Mouse (Mus musculus) midbrain, postnatal 0 days (tissue): Measurements from ENCODE around the gene Dhx32. TPM values are rescaled to one million over a fixed set of nuclear protein-coding genes. Genes with fewer than 3 reads are reported as not detected.

ENCODE experiments used
- ATAC-seq: fragments of 200-750 bp; cut with Nextera tagmentation; 2 replicates; pipeline ENCODE4 v1.8.0; 2017; ENCODE audit warnings: moderate number of reproducible peaks, mild to moderate bottlenecking, moderate TSS enrichment, moderate library complexity; ENCODE audit not compliant: low FRiP score
- DNase-seq: peaks from one replicate; pipeline ENCODE4 v3.0.0-alpha.2; 2015; ENCODE audit warnings: low spot score
- H3K27ac ChIP-seq: fragments of 300-500 bp; sonication (generic); 2 replicates; pipeline ENCODE4 v1.5.1; 2014; ENCODE audit warnings: low read depth, mild to moderate bottlenecking, low read length, mixed read lengths
- H3K27me3 ChIP-seq: fragments of 300-500 bp; sonication (generic); 2 replicates; pipeline ENCODE4 v1.6.1; 2014; ENCODE audit warnings: low read length, control low read depth, mixed read lengths; ENCODE audit not compliant: insufficient read depth
- H3K36me3 ChIP-seq: fragments of 300-500 bp; sonication (generic); 2 replicates; pipeline ENCODE4 v1.6.1; 2014; ENCODE audit warnings: low read length, control low read depth, mixed read lengths; ENCODE audit not compliant: insufficient read depth
- H3K4me1 ChIP-seq: fragments of 300-500 bp; sonication (generic); 2 replicates; pipeline ENCODE4 v1.6.1; 2014; ENCODE audit warnings: mild to moderate bottlenecking, control low read depth, antibody characterized with exemption, low read length, mixed read lengths; ENCODE audit not compliant: insufficient read depth
- H3K4me2 ChIP-seq: fragments of 300-500 bp; sonication (generic); 2 replicates; pipeline ENCODE4 v1.6.1; 2014; ENCODE audit warnings: low read depth, mild to moderate bottlenecking, low read length, mixed read lengths; ENCODE audit not compliant: poor library complexity, severe bottlenecking
- H3K4me3 ChIP-seq: fragments of 300-500 bp; sonication (generic); 2 replicates; pipeline ENCODE4 v1.5.1; 2014; ENCODE audit warnings: low read depth, mild to moderate bottlenecking, low read length, moderate library complexity
- H3K9ac ChIP-seq: fragments of 300-500 bp; sonication (generic); replicated peaks from 2 replicates; pipeline ENCODE4 v1.6.1; 2014; ENCODE audit warnings: mild to moderate bottlenecking, low read length, moderate library complexity, mixed read lengths; ENCODE audit not compliant: poor library complexity, severe bottlenecking
- H3K9me3 ChIP-seq: fragments of 300-500 bp; sonication (generic); 2 replicates; pipeline ENCODE4 v1.6.1; 2016; ENCODE audit warnings: low read length, control low read depth
- CTCF ChIP-seq: IDR thresholded peaks from 2 replicates; pipeline ENCODE4 v1.5.1; 2016; ENCODE audit warnings: antibody characterized with exemption, mild to moderate bottlenecking
- WGBS: fragments of 180-500 bp; shearing (Covaris S2); extraction: QIAGEN DNeasy Blood & Tissue Kit; methylation state at CpG from one replicate; pipeline ENCODE4 v1.1.7; 2014; 5-methylcytosine and 5-hydroxymethylcytosine counted together
- polyA plus RNA-seq: library from polyadenylated mRNA; unstranded; fragments of >200 nt; fragmentation: Nextera tagmentation; extraction: Ambion mirVana; gene quantifications from 2 replicates; pipeline ENCODE4 v1.2.1, GENCODE M21; 2015
- total RNA-seq: library from RNA; depleted of rRNA; stranded (reverse); fragments of >200 nt; gene quantifications from 2 replicates; pipeline ENCODE4 v1.2.3, GENCODE M21; 2014

The Dhx32 gene
- total and polyA plus RNA-seq, 2 experiments from 2014 or later = 35.5 to 48.0 TPM

DNA sequence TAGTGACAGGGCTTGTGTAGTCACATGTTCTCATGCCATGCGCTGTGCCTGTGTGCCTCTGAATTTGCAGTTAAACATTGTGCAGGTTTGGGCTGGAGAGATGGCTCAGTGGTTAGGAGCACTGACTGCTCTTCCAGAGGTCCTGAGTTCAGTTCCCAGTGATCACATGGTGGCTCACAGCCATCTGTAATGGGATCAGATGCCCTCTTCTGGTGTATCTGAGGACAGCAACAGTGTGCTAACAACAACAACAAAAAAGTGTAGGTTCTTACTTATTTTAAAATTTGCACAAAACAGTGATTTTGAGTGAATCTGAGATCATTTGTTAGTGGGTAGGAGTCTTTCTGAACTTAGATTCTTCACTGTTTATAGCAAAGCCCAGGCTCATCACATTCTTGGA, 63.9 kb downstream of the Dhx32 start:
- no peak overlapping the region for H3K27ac ChIP-seq
- H3K4me2 ChIP-seq = no peak overlapping the region
- peaks cover 88% of the 10 kb centered on the region for H3K36me3 ChIP-seq
- H3K4me3 ChIP-seq = no peak overlapping the region
- H3K27me3 ChIP-seq = no peaks in the 10 kb centered on the region
- TF ChIP-seq CTCF = peak; percentile 39
- H3K4me1 ChIP-seq = no peaks in the 10 kb centered on the region
- no peaks in the 10 kb centered on the region for H3K9me3 ChIP-seq
- no peak overlapping the region for H3K9ac ChIP-seq
- 97% methylated on average over 1 of the region's 1 CpGs for WGBS
- DNase-seq (no peak), ATAC-seq (no peak)

DNA sequence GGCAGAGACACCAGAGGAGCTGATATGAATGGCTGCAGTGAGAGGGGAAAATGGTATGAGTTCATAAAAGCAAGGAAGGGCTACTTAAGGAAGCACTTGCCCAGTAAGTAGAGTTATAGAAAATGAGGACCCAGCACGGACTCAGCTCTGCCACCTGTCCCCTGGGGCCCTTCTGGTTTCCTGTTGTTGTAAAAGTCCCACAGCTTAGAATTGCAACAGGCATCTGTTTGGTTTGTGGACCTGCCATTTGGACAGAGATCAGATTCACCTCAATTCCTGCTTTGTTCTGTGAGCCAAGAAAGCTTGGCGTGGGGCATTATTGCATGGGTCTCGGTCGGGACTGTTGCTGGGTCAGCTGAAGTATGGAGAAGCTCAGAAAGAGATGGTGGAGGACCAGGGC, 67.1 kb downstream of the Dhx32 start:
- DNase-seq = no peak

DNA sequence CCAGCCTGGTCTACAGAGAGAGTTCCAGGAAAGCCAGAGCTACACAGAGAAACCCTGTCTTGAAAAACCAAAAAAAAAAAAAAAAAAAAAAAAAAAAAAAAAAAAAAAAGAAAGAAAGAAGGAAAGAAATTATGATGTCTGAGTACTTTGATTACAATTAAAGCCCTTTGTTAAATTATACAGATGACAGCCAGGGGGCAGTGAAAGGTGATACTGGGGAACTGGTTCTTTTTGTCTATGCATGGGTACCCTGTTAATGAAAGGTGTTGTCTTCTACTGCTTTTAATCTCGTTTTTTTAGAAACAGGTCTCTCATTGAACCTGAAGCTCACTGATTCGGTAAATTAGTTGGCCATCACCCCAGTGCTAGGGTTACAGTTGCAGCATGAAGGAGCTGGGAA, 75.2 kb downstream of the Dhx32 start:
- ATAC-seq (no peak), DNase-seq (no peak)
- no peaks in the 10 kb centered on the region for H3K9me3 ChIP-seq
- H3K9ac ChIP-seq = no peak overlapping the region
- no peak overlapping the region for H3K4me3 ChIP-seq
- H3K36me3 ChIP-seq = peaks cover 3% of the 10 kb centered on the region; the same call in 1 of the 2 replicates
- no peaks in the 10 kb centered on the region for H3K27me3 ChIP-seq
- no peak overlapping the region for H3K27ac ChIP-seq
- no peak overlapping the region for H3K4me2 ChIP-seq
- peak; percentile 34 for TF ChIP-seq CTCF
- 92% methylated on average over 2 of the region's 2 CpGs for WGBS
- no peaks in the 10 kb centered on the region for H3K4me1 ChIP-seq

More for the DNA sequence above, 67.1 kb downstream of the Dhx32 start:
- H3K27ac ChIP-seq = no peak overlapping the region
- H3K4me2 ChIP-seq = no peak overlapping the region
- no peaks in the 10 kb centered on the region for H3K9me3 ChIP-seq
- no peak overlapping the region for H3K9ac ChIP-seq
- H3K27me3 ChIP-seq = no peaks in the 10 kb centered on the region
- no peaks in the 10 kb centered on the region for H3K4me1 ChIP-seq
- H3K36me3 ChIP-seq = peaks cover 66% of the 10 kb centered on the region
- no peak overlapping the region for H3K4me3 ChIP-seq
- 86% methylated on average over 4 of the region's 4 CpGs for WGBS
- no peak for ATAC-seq
- TF ChIP-seq CTCF = no peak

DNA sequence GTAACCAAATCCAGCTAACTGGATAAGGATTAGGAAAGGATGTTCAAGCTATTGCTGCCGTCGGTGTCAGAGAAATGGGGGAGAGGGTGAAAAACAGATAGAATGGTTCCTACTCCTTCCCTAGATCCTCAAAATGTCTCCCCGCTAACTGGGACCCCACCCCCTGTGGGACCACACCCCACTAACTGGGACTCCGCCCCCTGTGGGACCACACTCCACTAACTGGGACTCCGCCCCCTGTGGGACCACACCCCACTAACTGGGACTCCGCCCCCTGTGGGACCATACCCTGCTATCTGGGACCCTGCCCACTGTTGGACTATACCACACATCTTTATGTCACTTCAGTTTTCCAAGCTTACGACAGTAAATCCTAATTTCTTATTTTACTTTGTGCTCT, 78.6 kb downstream of the Dhx32 start:
- Histone ChIP-seq H3K9ac (no peak overlapping the region), H3K9me3 (no peaks in the 10 kb centered on the region), H3K4me1 (no peaks in the 10 kb centered on the region), H3K4me3 (no peak overlapping the region), H3K4me2 (no peak overlapping the region), H3K36me3 (peaks cover 8% of the 10 kb centered on the region; the same call in 1 of the 2 replicates), H3K27ac (no peak overlapping the region), H3K27me3 (no peaks in the 10 kb centered on the region)
- no peak for ATAC-seq
- DNase-seq = no peak
- TF ChIP-seq CTCF = no peak
- WGBS = 96% methylated on average over 7 of the region's 7 CpGs

DNA sequence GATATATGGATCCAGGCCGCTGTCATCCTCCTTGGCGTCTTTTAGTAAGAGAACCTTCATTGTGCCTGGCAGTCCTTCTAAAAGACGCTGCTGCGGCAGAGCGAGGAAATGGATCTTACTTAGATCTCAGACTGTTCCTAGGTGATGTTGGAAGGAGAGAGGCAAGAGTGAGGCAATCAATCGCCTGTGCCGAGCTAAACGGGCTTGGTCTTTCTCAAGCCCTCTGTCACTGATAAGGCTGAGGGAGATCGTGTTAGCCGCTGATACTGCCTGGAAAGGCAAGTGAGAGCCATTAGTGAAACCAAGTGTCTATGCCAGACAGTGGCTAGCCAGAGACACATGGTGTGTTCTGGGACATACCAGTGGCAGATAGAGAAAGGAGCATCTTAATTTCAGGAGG, 80.2 kb downstream of the Dhx32 start:
- H3K9me3 ChIP-seq = no peaks in the 10 kb centered on the region
- ATAC-seq (no peak), DNase-seq (no peak)
- H3K9ac ChIP-seq = no peak overlapping the region
- H3K4me3 ChIP-seq = no peak overlapping the region
- no peaks in the 10 kb centered on the region for H3K4me1 ChIP-seq
- 96% methylated on average over 10 of the region's 10 CpGs for WGBS
- TF ChIP-seq CTCF = no peak
- H3K4me2 ChIP-seq = no peak overlapping the region
- peaks cover 12% of the 10 kb centered on the region for H3K36me3 ChIP-seq
- no peaks in the 10 kb centered on the region for H3K27me3 ChIP-seq
- H3K27ac ChIP-seq = no peak overlapping the region

DNA sequence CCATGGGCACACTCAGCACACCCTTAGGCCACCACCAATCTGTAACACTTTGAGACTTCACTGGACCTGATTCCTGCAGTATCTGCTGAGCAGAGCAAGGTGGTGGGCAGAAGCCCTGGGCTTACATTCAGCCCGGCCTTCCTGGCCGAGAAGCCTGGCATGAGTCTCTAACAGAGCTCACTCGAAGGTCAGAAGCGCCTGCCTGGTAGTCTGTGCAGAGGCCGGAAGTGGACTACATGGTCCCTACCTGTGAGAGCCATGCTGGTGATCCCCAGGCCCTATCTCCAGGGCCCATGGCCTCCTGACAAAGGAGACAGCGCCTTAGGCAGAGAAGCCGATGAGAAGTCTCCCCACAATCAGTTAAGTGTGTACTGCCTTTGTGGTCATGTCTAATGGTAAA, 81.2 kb downstream of the Dhx32 start:
- H3K27me3 ChIP-seq = no peaks in the 10 kb centered on the region
- H3K9me3 ChIP-seq = no peaks in the 10 kb centered on the region
- TF ChIP-seq CTCF = no peak
- H3K4me2 ChIP-seq = no peak overlapping the region
- ATAC-seq = no peak
- H3K27ac ChIP-seq = no peak overlapping the region
- DNase-seq = no peak
- H3K9ac ChIP-seq = no peak overlapping the region
- no peak overlapping the region for H3K4me3 ChIP-seq
- no peaks in the 10 kb centered on the region for H3K4me1 ChIP-seq
- H3K36me3 ChIP-seq = peaks cover 18% of the 10 kb centered on the region
- WGBS = 95% methylated on average over 7 of the region's 7 CpGs
